Mouse (Mus musculus): Measurements from ENCODE around the gene Phtf1. TPM values are rescaled to one million over a fixed set of nuclear protein-coding genes. Genes with fewer than 3 reads are reported as not detected.

The Phtf1 gene
- total RNA-seq, 2 experiments from 2014 or later = 15.8 to 17.4 TPM

GRCm38 (mm10) chr3:104017931-104018330 is 50.0 kb downstream of the Phtf1 start:
- no peak for DNase-seq (ENCODE audit: low spot score in 2 of 2)

- DNase-seq (ENCODE audit: low spot score in 2 of 2) = no peak
Observed at GRCm38 (mm10) chr3:104019453-104019852, 51.5 kb downstream of the Phtf1 start.

GRCm38 (mm10) chr3:104020101-104020500 is 52.2 kb downstream of the Phtf1 start:
- no peak for DNase-seq (ENCODE audit: low spot score in 2 of 2)

GRCm38 (mm10) chr3:104026938-104027337 is 59.0 kb downstream of the Phtf1 start:
- DNase-seq (ENCODE audit: low spot score in 2 of 2) = no peak

- DNase-seq (ENCODE audit: low spot score in 2 of 2) = no peak
Observed at GRCm38 (mm10) chr3:104032086-104032485, 64.2 kb downstream of the Phtf1 start.

- no peak for DNase-seq (ENCODE audit: low spot score in 2 of 2)
Observed at GRCm38 (mm10) chr3:104032747-104033146, 64.8 kb downstream of the Phtf1 start.

GRCm38 (mm10) chr3:104059001-104059622 is 91.2 kb downstream of the Phtf1 start:
- DNase-seq (ENCODE audit: low spot score in 2 of 2) = no peak

- DNase-seq (ENCODE audit: low spot score in 2 of 2) = no peak
Observed at GRCm38 (mm10) chr3:104069395-104069794, 101.5 kb downstream of the Phtf1 start.

Other genes starting within 250 kb of the Phtf1 start
- gene Olfml3, start 230.1 kb upstream of the Phtf1 start, total RNA-seq (2021) = 10 to 100 TPM; 17.3 to 24.4 TPM
- not detected for gene Gm10964, start 228.7 kb upstream of the Phtf1 start, total RNA-seq (2021)
- gene Hipk1, start 176.5 kb upstream of the Phtf1 start, total RNA-seq (2021) = 100 to 1,000 TPM; 122 to 141 TPM
- 10 to 100 TPM; 11.7 to 14.1 TPM for gene Dclre1b, start 158.7 kb upstream of the Phtf1 start, total RNA-seq (2021)
- 10 to 100 TPM; 13.4 to 15.5 TPM for gene Ap4b1, start 158.6 kb upstream of the Phtf1 start, total RNA-seq (2021)
- gene Gm43064, start 158.5 kb upstream of the Phtf1 start, total RNA-seq (2021) = under 1 TPM; 0.13 to 0.43 TPM
- not detected for gene Bcl2l15, start 135.5 kb upstream of the Phtf1 start, total RNA-seq (2021)
- gene Ptpn22, start 108.3 kb upstream of the Phtf1 start, total RNA-seq (2021) = 1 to 10 TPM; 1.6 to 2.3 TPM
- 10 to 100 TPM; 13.4 to 18.7 TPM for gene Rsbn1, start 54.0 kb upstream of the Phtf1 start, total RNA-seq (2021)